Mouse (Mus musculus): ENCODE results near the gene Gm11273. TPM values are rescaled to one million over a fixed set of nuclear protein-coding genes. Genes with fewer than 3 reads are reported as not detected.

The Gm11273 gene
- polyA plus RNA-seq, 1 experiment from 2014 or later, result 8.0 TPM

DNA sequence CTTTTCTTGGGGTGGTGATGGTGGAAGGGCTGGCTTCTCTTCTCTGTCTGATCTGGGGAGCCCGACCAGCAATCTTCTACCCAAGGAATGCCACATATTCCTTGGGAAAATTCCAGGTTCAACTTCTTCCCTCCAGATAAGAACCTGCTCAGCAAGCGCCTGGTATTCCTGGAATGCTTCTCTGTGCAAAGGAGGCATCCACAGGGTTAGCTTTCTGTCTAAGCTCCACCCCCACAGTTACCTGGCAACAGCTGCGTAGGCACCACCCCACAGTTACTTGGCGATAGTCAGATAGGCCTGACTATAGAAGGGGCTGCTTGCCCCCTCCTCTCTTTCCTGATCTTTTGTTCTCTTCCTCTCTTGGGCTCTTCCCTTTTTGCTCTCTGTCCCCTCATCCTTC lies 44.9 kb downstream of the Gm11273 start:
- Histone ChIP-seq H3K27me3 (replicated peaks; ENCODE audit: control insufficient read depth, insufficient read depth, low read length) (no peaks in the 10 kb centered on the region; the same call in 1 of the 2 replicates), H3K4me1 (replicated peaks; ENCODE audit: control insufficient read depth, insufficient read depth, low read length) (peaks cover 12% of the 10 kb centered on the region), H3K4me2 (ENCODE audit: low read length) (no peak overlapping the region), H3K9me3 (ENCODE audit: control insufficient read depth, low read length) (no peaks in the 10 kb centered on the region), H3K9ac (replicated peaks; ENCODE audit: low read depth, low read length) (no peak overlapping the region), H3K4me3 (replicated peaks; ENCODE audit: low read length) (no peak overlapping the region), H3K27ac (ENCODE audit: low read length) (no peak overlapping the region), H3K36me3 (ENCODE audit: control insufficient read depth, insufficient read depth) (no peaks in the 10 kb centered on the region)
- ATAC-seq, result no peak
- 4% methylated on average over 4 of the region's 4 CpGs for WGBS

DNA sequence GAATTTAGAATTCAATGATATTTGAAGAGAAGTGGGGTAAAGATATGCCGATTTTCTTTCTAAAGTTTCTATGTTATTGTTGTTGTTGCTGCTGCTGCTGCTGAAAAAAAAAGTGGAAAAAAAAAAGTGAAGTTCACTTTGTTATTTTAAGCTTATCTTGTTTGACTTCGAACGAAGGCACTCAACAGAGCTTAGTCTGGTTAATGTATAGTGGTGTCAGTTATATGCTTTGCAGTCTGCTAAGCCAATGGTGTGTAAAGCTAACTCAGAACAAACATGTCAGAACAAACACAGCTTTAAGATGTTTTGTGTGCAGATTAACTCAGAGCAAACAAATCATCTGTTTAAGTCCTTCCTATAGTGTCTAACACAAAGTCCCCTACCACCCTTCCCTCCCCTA lies 47.1 kb downstream of the Gm11273 start:
- Histone ChIP-seq H3K9me3 (ENCODE audit: control insufficient read depth, low read length) (no peaks in the 10 kb centered on the region), H3K27ac (ENCODE audit: low read length) (no peak overlapping the region), H3K4me3 (replicated peaks; ENCODE audit: low read length) (no peak overlapping the region), H3K27me3 (replicated peaks; ENCODE audit: control insufficient read depth, insufficient read depth, low read length) (no peaks in the 10 kb centered on the region), H3K9ac (replicated peaks; ENCODE audit: low read depth, low read length) (no peak overlapping the region), H3K36me3 (ENCODE audit: control insufficient read depth, insufficient read depth) (no peaks in the 10 kb centered on the region), H3K4me2 (ENCODE audit: low read length) (no peak overlapping the region), H3K4me1 (replicated peaks; ENCODE audit: control insufficient read depth, insufficient read depth, low read length) (peaks cover 12% of the 10 kb centered on the region)
- ATAC-seq, result no peak
- 94% methylated on average over 3 of the region's 3 CpGs for WGBS

DNA sequence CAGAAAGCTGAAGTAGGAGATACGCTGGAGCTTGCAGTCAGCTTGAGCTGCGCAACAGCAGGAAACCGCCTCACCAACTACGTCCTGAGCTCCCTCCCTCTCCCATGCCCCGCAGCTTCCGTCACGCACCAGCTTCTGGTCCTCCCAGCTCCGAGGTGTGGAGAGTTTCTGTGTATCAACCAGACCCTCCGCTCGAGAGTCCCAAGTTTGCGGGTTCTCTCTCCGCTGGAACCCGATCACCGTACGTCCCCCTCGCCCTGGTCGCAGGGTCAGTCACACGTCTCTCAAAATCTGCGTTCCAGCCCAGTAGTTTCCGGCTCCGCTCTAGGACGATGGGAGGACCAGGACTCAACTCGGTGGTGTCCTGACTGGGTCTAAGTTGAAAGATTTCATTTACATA lies 47.8 kb downstream of the Gm11273 start, which contains the start of gene Zscan26:
Gene Zscan26, minus strand, starts transcription at position 282 of the 400 bp plus-strand sequence.
- ATAC-seq, result peak; percentile 95
- no peaks in the 10 kb centered on the region for H3K36me3 ChIP-seq (ENCODE audit: control insufficient read depth, insufficient read depth)
- peak within 1 kb of the TSS; percentile 62 for H3K9ac ChIP-seq (replicated peaks; ENCODE audit: low read depth, low read length)
- H3K9me3 ChIP-seq (ENCODE audit: control insufficient read depth, low read length), result no peaks in the 10 kb centered on the region
- peak within 1 kb of the TSS; percentile 48 for H3K27ac ChIP-seq (ENCODE audit: low read length)
- peak within 1 kb of the TSS; percentile 58 for H3K4me3 ChIP-seq (replicated peaks; ENCODE audit: low read length)
- H3K4me2 ChIP-seq (ENCODE audit: low read length), result peak within 1 kb of the TSS; percentile 59
- peaks cover 12% of the 10 kb centered on the region for H3K4me1 ChIP-seq (replicated peaks; ENCODE audit: control insufficient read depth, insufficient read depth, low read length)
- no peaks in the 10 kb centered on the region for H3K27me3 ChIP-seq (replicated peaks; ENCODE audit: control insufficient read depth, insufficient read depth, low read length)
- WGBS, result under 1% methylated on average over 23 of the region's 23 CpGs

DNA sequence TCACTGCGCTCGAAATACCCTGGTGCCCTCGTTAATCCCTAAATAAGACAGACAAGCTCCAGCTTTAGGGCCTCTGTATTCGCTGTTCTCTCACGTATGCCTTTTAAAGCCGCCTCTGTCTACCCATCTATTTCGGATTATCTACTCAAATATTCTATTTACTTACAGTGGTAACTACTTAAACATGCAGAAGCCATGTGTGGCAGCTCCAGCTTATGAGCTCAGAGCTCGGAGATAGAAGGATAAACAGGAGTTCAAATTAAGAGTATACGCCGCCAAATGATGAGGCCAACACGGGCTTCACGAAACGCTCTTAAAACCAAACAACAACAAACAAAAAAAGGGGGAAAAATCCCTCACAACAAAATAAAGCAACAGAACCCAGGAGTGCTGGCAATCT lies 48.2 kb downstream of the Gm11273 start:
- under 1% methylated on average over 13 of the region's 13 CpGs for WGBS
- Histone ChIP-seq H3K36me3 (ENCODE audit: control insufficient read depth, insufficient read depth) (no peaks in the 10 kb centered on the region), H3K27ac (ENCODE audit: low read length) (peak overlapping the region; percentile 48), H3K4me1 (replicated peaks; ENCODE audit: control insufficient read depth, insufficient read depth, low read length) (peaks cover 12% of the 10 kb centered on the region), H3K9ac (replicated peaks; ENCODE audit: low read depth, low read length) (peak overlapping the region; percentile 62), H3K27me3 (replicated peaks; ENCODE audit: control insufficient read depth, insufficient read depth, low read length) (no peaks in the 10 kb centered on the region), H3K9me3 (ENCODE audit: control insufficient read depth, low read length) (no peaks in the 10 kb centered on the region), H3K4me2 (ENCODE audit: low read length) (peak overlapping the region; percentile 59), H3K4me3 (replicated peaks; ENCODE audit: low read length) (peak overlapping the region; percentile 58)
- peak; percentile 51 for ATAC-seq

Other genes with a start within 250 kb of the Gm11273 start
- not detected in 2 replicates for gene Gpx5, start 208.7 kb downstream of the Gm11273 start, polyA plus RNA-seq (2015; fragmentation: Nextera tagmentation; extraction: Ambion mirVana)
- gene Gpx6, start 189.3 kb downstream of the Gm11273 start, polyA plus RNA-seq (2015; fragmentation: Nextera tagmentation; extraction: Ambion mirVana), result not detected in 2 replicates
- not detected in 2 replicates for gene Olfr1367, start 154.5 kb downstream of the Gm11273 start, polyA plus RNA-seq (2015; fragmentation: Nextera tagmentation; extraction: Ambion mirVana)
- gene Zscan12, start 138.6 kb downstream of the Gm11273 start, polyA plus RNA-seq (2015; fragmentation: Nextera tagmentation; extraction: Ambion mirVana), result 15.5 and 16.1 TPM in 2 replicates
- gene Zkscan3, start 98.7 kb downstream of the Gm11273 start, polyA plus RNA-seq (2015; fragmentation: Nextera tagmentation; extraction: Ambion mirVana), result 92.6 and 93.3 TPM in 2 replicates
- gene Pgbd1, start 60.4 kb downstream of the Gm11273 start, polyA plus RNA-seq (2015; fragmentation: Nextera tagmentation; extraction: Ambion mirVana), result 2.0 and 3.4 TPM in 2 replicates
- 16.2 and 22.1 TPM in 2 replicates for gene Zscan26, start 47.7 kb downstream of the Gm11273 start, polyA plus RNA-seq (2015; fragmentation: Nextera tagmentation; extraction: Ambion mirVana)
- gene Nkapl, start 32.9 kb downstream of the Gm11273 start, polyA plus RNA-seq (2015; fragmentation: Nextera tagmentation; extraction: Ambion mirVana), result 2.8 and 4.3 TPM in 2 replicates
- gene Zkscan4, start 22.5 kb downstream of the Gm11273 start, polyA plus RNA-seq (2015; fragmentation: Nextera tagmentation; extraction: Ambion mirVana), result 10.1 and 10.7 TPM in 2 replicates
- gene Gm10065, start 22.0 kb downstream of the Gm11273 start, polyA plus RNA-seq (2015; fragmentation: Nextera tagmentation; extraction: Ambion mirVana), result not detected in 2 replicates
- 0.35 and 0.48 TPM in 2 replicates for gene AK157302, start 6.2 kb downstream of the Gm11273 start, polyA plus RNA-seq (2015; fragmentation: Nextera tagmentation; extraction: Ambion mirVana)
- 6.9 and 8.0 TPM in 2 replicates for gene Zkscan8, start 29.7 kb upstream of the Gm11273 start, polyA plus RNA-seq (2015; fragmentation: Nextera tagmentation; extraction: Ambion mirVana)
- 0.15 and 0.29 TPM in 2 replicates for gene Olfr1366, start 41.4 kb upstream of the Gm11273 start, polyA plus RNA-seq (2015; fragmentation: Nextera tagmentation; extraction: Ambion mirVana)
- gene Olfr1535, start 58.5 kb upstream of the Gm11273 start, polyA plus RNA-seq (2015; fragmentation: Nextera tagmentation; extraction: Ambion mirVana), result 0.07 TPM in 1 of 2 replicates, not detected in the other
- gene Olfr1364, start 80.3 kb upstream of the Gm11273 start, polyA plus RNA-seq (2015; fragmentation: Nextera tagmentation; extraction: Ambion mirVana), result not detected in 2 replicates
- not detected in 2 replicates for gene Olfr1362, start 112.6 kb upstream of the Gm11273 start, polyA plus RNA-seq (2015; fragmentation: Nextera tagmentation; extraction: Ambion mirVana)
- 0.06 TPM in 1 of 2 replicates, not detected in the other for gene Olfr11, start 141.1 kb upstream of the Gm11273 start, polyA plus RNA-seq (2015; fragmentation: Nextera tagmentation; extraction: Ambion mirVana)
- gene Olfr1361, start 162.0 kb upstream of the Gm11273 start, polyA plus RNA-seq (2015; fragmentation: Nextera tagmentation; extraction: Ambion mirVana), result not detected in 2 replicates
- gene Olfr1360, start 176.0 kb upstream of the Gm11273 start, polyA plus RNA-seq (2015; fragmentation: Nextera tagmentation; extraction: Ambion mirVana), result not detected in 2 replicates
- not detected in 2 replicates for gene Olfr1359, start 196.7 kb upstream of the Gm11273 start, polyA plus RNA-seq (2015; fragmentation: Nextera tagmentation; extraction: Ambion mirVana)
- gene Hist1h2bl, start 214.7 kb upstream of the Gm11273 start, polyA plus RNA-seq (2015; fragmentation: Nextera tagmentation; extraction: Ambion mirVana), result 1.9 TPM in 1 of 2 replicates, not detected in the other
- 12.5 and 20.8 TPM in 2 replicates for gene Hist1h2ai, start 215.0 kb upstream of the Gm11273 start, polyA plus RNA-seq (2015; fragmentation: Nextera tagmentation; extraction: Ambion mirVana)
- 2.2 and 3.7 TPM in 2 replicates for gene Hist1h3h, start 216.2 kb upstream of the Gm11273 start, polyA plus RNA-seq (2015; fragmentation: Nextera tagmentation; extraction: Ambion mirVana)
- gene Hist1h2bm, start 220.6 kb upstream of the Gm11273 start, polyA plus RNA-seq (2015; fragmentation: Nextera tagmentation; extraction: Ambion mirVana), result 1.2 and 2.2 TPM in 2 replicates
- gene Hist1h4j, start 233.6 kb upstream of the Gm11273 start, polyA plus RNA-seq (2015; fragmentation: Nextera tagmentation; extraction: Ambion mirVana), result 0.94 and 1.2 TPM in 2 replicates
- 1.5 and 1.6 TPM in 2 replicates for gene Hist1h4k, start 249.1 kb upstream of the Gm11273 start, polyA plus RNA-seq (2015; fragmentation: Nextera tagmentation; extraction: Ambion mirVana)